Comparison of ENCODE assay signal across 8 mouse cellular contexts in the genomic region with DNA sequence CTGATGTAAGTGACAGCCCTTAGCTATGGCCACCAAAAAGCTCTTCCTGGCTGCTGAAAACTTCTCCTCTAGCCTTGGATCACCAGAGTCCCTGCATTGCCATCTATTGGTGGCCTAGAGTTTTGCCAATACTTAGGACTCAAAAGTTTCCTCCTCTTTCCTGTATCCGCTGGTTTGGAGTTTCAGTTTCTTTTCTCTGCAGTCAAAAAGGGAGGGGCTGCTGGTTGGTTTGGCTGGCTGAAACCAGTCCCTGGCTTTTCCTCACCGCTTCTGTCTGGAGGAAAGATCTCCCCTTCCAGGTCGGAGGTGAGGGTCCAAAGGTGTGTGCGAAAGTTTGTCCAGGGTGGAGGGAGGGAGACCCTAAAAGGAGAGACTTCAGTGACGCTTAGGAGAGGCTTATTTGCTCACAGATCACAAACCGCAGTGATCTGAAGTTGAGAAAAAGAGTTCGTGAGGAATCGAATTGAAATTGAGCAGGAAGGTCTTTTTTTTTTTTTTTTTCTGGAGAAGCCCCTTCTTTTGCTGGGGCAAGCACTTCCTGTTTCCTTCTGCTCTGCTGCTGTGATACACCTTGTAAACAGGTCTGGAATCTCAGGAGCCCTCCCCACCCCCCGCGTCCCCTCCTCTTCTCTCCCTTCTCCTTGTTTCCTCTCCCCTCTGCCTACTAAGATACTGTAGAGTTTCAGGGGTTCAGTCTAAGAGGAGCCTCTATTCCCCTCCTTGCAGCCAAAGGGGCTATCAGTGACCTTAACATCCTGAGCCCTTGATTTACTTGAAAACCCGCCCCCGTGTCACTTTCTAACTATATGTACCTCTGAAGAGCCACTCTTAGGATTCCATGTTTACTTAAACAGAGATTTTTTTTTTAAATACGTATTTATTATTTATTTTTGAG. TPM values are rescaled to one million over a fixed set of nuclear protein-coding genes. Genes with fewer than 3 reads are reported as not detected.
DNase-seq lines count a peak whose midpoint lies in the region; ATAC-seq and TF ChIP-seq lines count a peak whose summit lies in the region.

A gene (plus strand): TSS at position 171 of the 895 bp plus-strand sequence.

- H3K9ac ChIP-seq in embryonic facial prominence, embryonic 14.5 days (ENCODE audit: low read depth, low read length): peak within 1 kb of the TSS; percentile 67
- H3K9ac ChIP-seq in heart, embryonic 11.5 days (ENCODE audit: low read depth, low read length): peak within 1 kb of the TSS; percentile 71
- H3K9ac ChIP-seq in liver, embryonic 15.5 days: peak within 1 kb of the TSS; percentile 55

- 6% methylated on average over 13 of the region's 13 CpGs for WGBS in embryonic facial prominence, embryonic 14.5 days
- WGBS in heart, embryonic 11.5 days (ENCODE audit: insufficient replicate concordance): 6% methylated on average over 13 of the region's 13 CpGs
- WGBS in liver, embryonic 15.5 days (ENCODE audit: insufficient replicate concordance): 3% methylated on average over 13 of the region's 13 CpGs

- peak within 1 kb of the TSS; percentile 47 for H3K4me3 ChIP-seq in embryonic facial prominence, embryonic 14.5 days (ENCODE audit: low read depth, low read length)
- peak within 1 kb of the TSS; percentile 54 for H3K4me3 ChIP-seq in heart, embryonic 11.5 days (ENCODE audit: low read depth, low read length)
- peak within 1 kb of the TSS; percentile 62 for H3K4me3 ChIP-seq in liver, embryonic 15.5 days (replicated peaks)
- peak within 1 kb of the TSS; percentile 87 for H3K4me3 ChIP-seq in testis, adult 2 months (ENCODE audit: control insufficient read depth, low read depth, low read length)

- H3K27me3 ChIP-seq in embryonic facial prominence, embryonic 14.5 days (replicated peaks; ENCODE audit: control insufficient read depth, insufficient read depth, low read length): no peaks in the 10 kb centered on the region
- H3K27me3 ChIP-seq in heart, embryonic 11.5 days (ENCODE audit: control insufficient read depth, insufficient read depth, low read length): no peaks in the 10 kb centered on the region
- H3K27me3 ChIP-seq in liver, embryonic 15.5 days: no peaks in the 10 kb centered on the region
- no peaks in the 10 kb centered on the region for H3K27me3 ChIP-seq in testis, adult 2 months (ENCODE audit: control insufficient read depth, insufficient read depth, low read length)

- TF ChIP-seq POLR2A in testis, adult 2 months (IDR thresholded peaks at IDR 0.05; ENCODE audit: control insufficient read depth, low read depth, low read length): no peak

- peak within 1 kb of the TSS; percentile 60 for H3K4me2 ChIP-seq in embryonic facial prominence, embryonic 14.5 days (ENCODE audit: low read depth, low read length)
- peak within 1 kb of the TSS; percentile 71 for H3K4me2 ChIP-seq in heart, embryonic 11.5 days
- H3K4me2 ChIP-seq in liver, embryonic 15.5 days: peak within 1 kb of the TSS; percentile 69

- peak; percentile 87 for DNase-seq in A20 (ENCODE audit: low read depth, low spot score)
- peak; percentile 87 for DNase-seq in embryonic facial prominence, embryonic 14.5 days (ENCODE audit: low spot score)
- DNase-seq in kidney, adult 9 months: peak; percentile 87
- peak; percentile 74 to 76 for DNase-seq in natural killer cell, adult 2 months (ENCODE audit: low spot score in 2 of 2)

- no peaks in the 10 kb centered on the region for H3K9me3 ChIP-seq in embryonic facial prominence, embryonic 14.5 days (ENCODE audit: control insufficient read depth, low read length)
- no peaks in the 10 kb centered on the region for H3K9me3 ChIP-seq in heart, embryonic 11.5 days (replicated peaks; ENCODE audit: control insufficient read depth, low read length)
- no peaks in the 10 kb centered on the region for H3K9me3 ChIP-seq in liver, embryonic 15.5 days (replicated peaks)

- H3K27ac ChIP-seq in embryonic facial prominence, embryonic 14.5 days (replicated peaks; ENCODE audit: low read depth, low read length): peak within 1 kb of the TSS; percentile 61; the same call in 1 of the 2 replicates
- no peak within 1 kb of the TSS for H3K27ac ChIP-seq in heart, embryonic 11.5 days (ENCODE audit: low read depth, low read length)
- H3K27ac ChIP-seq in liver, embryonic 15.5 days (replicated peaks): peak within 1 kb of the TSS; percentile 56
- H3K27ac ChIP-seq in testis, adult 2 months (ENCODE audit: control insufficient read depth, insufficient read depth, low read depth, low read length): peak within 1 kb of the TSS; percentile 76

- no peaks in the 10 kb centered on the region for H3K4me1 ChIP-seq in embryonic facial prominence, embryonic 14.5 days (ENCODE audit: control insufficient read depth, insufficient read depth, low read length)
- 0 out of 2 replicates have a peak, but pooled peaks cover 3% of the 10 kb centered on the region for H3K4me1 ChIP-seq in heart, embryonic 11.5 days (ENCODE audit: control insufficient read depth, insufficient read depth, low read length)
- H3K4me1 ChIP-seq in liver, embryonic 15.5 days (replicated peaks): no peaks in the 10 kb centered on the region; the same call in 1 of the 2 replicates
- no peaks in the 10 kb centered on the region; the same call in 1 of the 2 replicates for H3K4me1 ChIP-seq in testis, adult 2 months (ENCODE audit: control insufficient read depth, insufficient read depth, low read length)

- TF ChIP-seq CTCF in testis, adult 2 months (IDR thresholded peaks at IDR 0.05; ENCODE audit: control insufficient read depth, insufficient read depth, insufficient replicate concordance, low read depth, low read length): no peak

- peak; percentile 98 for ATAC-seq in activated CD4-positive, CD25-positive, alpha-beta regulatory T cell, adult 4 months
- peak; percentile 82 for ATAC-seq in embryonic facial prominence, embryonic 14.5 days (ENCODE audit: low read depth)
- ATAC-seq in heart, embryonic 11.5 days (replicated peaks; ENCODE audit: insufficient number of reproducible peaks, low FRiP score, low TSS enrichment): peak; percentile 76; the same call in 1 of the 2 replicates
- peak; percentile 74 for ATAC-seq in liver, embryonic 15.5 days (ENCODE audit: insufficient read depth)

- H3K36me3 ChIP-seq in embryonic facial prominence, embryonic 14.5 days (ENCODE audit: control insufficient read depth, insufficient read depth, low read length): no peaks in the 10 kb centered on the region
- no peaks in the 10 kb centered on the region for H3K36me3 ChIP-seq in heart, embryonic 11.5 days (ENCODE audit: control insufficient read depth, insufficient read depth, low read length)
- H3K36me3 ChIP-seq in liver, embryonic 15.5 days (replicated peaks): no peaks in the 10 kb centered on the region
- H3K36me3 ChIP-seq in testis, adult 2 months (ENCODE audit: control insufficient read depth, insufficient read depth, low read length): no peaks in the 10 kb centered on the region

RNA-seq across cellular contexts. Expression of the gene that starts here (rescaled TPM):
- polyA plus RNA-seq in activated CD4-positive, CD25-positive, alpha-beta regulatory T cell, adult 4 months (2017; shearing (Covaris generic)): 10 to 100 TPM; 48.2 to 67.3 TPM
- polyA plus RNA-seq in embryonic facial prominence, embryonic 14.5 days (2014; fragmentation: Nextera tagmentation; extraction: Ambion mirVana): 2.2 and 2.4 TPM in 2 replicates
- polyA plus RNA-seq in heart, embryonic 11.5 days (2014; fragmentation: Nextera tagmentation; extraction: Ambion mirVana): 2.2 and 2.9 TPM in 2 replicates
- 1.6 and 1.8 TPM in 2 replicates for polyA plus RNA-seq in liver, embryonic 15.5 days (2015; fragmentation: Nextera tagmentation; extraction: Ambion mirVana)
- polyA plus RNA-seq in testis, adult 2 months (2012; rRNA removed): 1.0 and 1.2 TPM in 2 replicates

Comparison
In these comparisons a context has a peak if more than half of its experiments do, and no peak if none do; other contexts are left out.
1. RNA of the gene that starts here (polyA plus RNA-seq): 48.2 to 67.3 TPM in activated CD4-positive, CD25-positive, alpha-beta regulatory T cell, adult 4 months; 2.2 to 2.9 TPM in heart, embryonic 11.5 days, 2.2 to 2.4 TPM in embryonic facial prominence, embryonic 14.5 days, 1.6 to 1.8 TPM in liver, embryonic 15.5 days and 1.0 to 1.2 TPM in testis, adult 2 months; every median in the first group is over 10 times any median in the second.
2. Peak in every context shown above with its lines, with median percentiles within 50 percentile points of each other: DNase-seq, ATAC-seq, H3K4me2 ChIP-seq, H3K4me3 ChIP-seq and H3K9ac ChIP-seq.